Mouse (Mus musculus) midbrain, postnatal 0 days (tissue): ENCODE results near the gene Tedc2. TPM values are rescaled to one million over a fixed set of nuclear protein-coding genes. Genes with fewer than 3 reads are reported as not detected.

Experiments
- ATAC-seq: fragments of 200-750 bp; cut with Nextera tagmentation; 2 replicates; pipeline ENCODE4 v1.8.0; 2017; ENCODE audit warnings: moderate number of reproducible peaks, mild to moderate bottlenecking, moderate TSS enrichment, moderate library complexity; ENCODE audit not compliant: low FRiP score
- DNase-seq: peaks from one replicate; pipeline ENCODE4 v3.0.0-alpha.2; 2015; ENCODE audit warnings: low spot score
- H3K27ac ChIP-seq: fragments of 300-500 bp; sonication (generic); 2 replicates; pipeline ENCODE4 v1.5.1; 2014; ENCODE audit warnings: low read depth, mild to moderate bottlenecking, low read length, mixed read lengths
- H3K27me3 ChIP-seq: fragments of 300-500 bp; sonication (generic); 2 replicates; pipeline ENCODE4 v1.6.1; 2014; ENCODE audit warnings: low read length, control low read depth, mixed read lengths; ENCODE audit not compliant: insufficient read depth
- H3K36me3 ChIP-seq: fragments of 300-500 bp; sonication (generic); 2 replicates; pipeline ENCODE4 v1.6.1; 2014; ENCODE audit warnings: low read length, control low read depth, mixed read lengths; ENCODE audit not compliant: insufficient read depth
- H3K4me1 ChIP-seq: fragments of 300-500 bp; sonication (generic); 2 replicates; pipeline ENCODE4 v1.6.1; 2014; ENCODE audit warnings: mild to moderate bottlenecking, control low read depth, antibody characterized with exemption, low read length, mixed read lengths; ENCODE audit not compliant: insufficient read depth
- H3K4me2 ChIP-seq: fragments of 300-500 bp; sonication (generic); 2 replicates; pipeline ENCODE4 v1.6.1; 2014; ENCODE audit warnings: low read depth, mild to moderate bottlenecking, low read length, mixed read lengths; ENCODE audit not compliant: poor library complexity, severe bottlenecking
- H3K4me3 ChIP-seq: fragments of 300-500 bp; sonication (generic); 2 replicates; pipeline ENCODE4 v1.5.1; 2014; ENCODE audit warnings: low read depth, mild to moderate bottlenecking, low read length, moderate library complexity
- H3K9ac ChIP-seq: fragments of 300-500 bp; sonication (generic); replicated peaks from 2 replicates; pipeline ENCODE4 v1.6.1; 2014; ENCODE audit warnings: mild to moderate bottlenecking, low read length, moderate library complexity, mixed read lengths; ENCODE audit not compliant: poor library complexity, severe bottlenecking
- H3K9me3 ChIP-seq: fragments of 300-500 bp; sonication (generic); 2 replicates; pipeline ENCODE4 v1.6.1; 2016; ENCODE audit warnings: low read length, control low read depth
- CTCF ChIP-seq: IDR thresholded peaks from 2 replicates; pipeline ENCODE4 v1.5.1; 2016; ENCODE audit warnings: antibody characterized with exemption, mild to moderate bottlenecking
- WGBS: fragments of 180-500 bp; shearing (Covaris S2); extraction: QIAGEN DNeasy Blood & Tissue Kit; methylation state at CpG from one replicate; pipeline ENCODE4 v1.1.7; 2014; 5-methylcytosine and 5-hydroxymethylcytosine counted together
- polyA plus RNA-seq: library from polyadenylated mRNA; unstranded; fragments of >200 nt; fragmentation: Nextera tagmentation; extraction: Ambion mirVana; gene quantifications from 2 replicates; pipeline ENCODE4 v1.2.1, GENCODE M21; 2015
- total RNA-seq: library from RNA; depleted of rRNA; stranded (reverse); fragments of >200 nt; gene quantifications from 2 replicates; pipeline ENCODE4 v1.2.3, GENCODE M21; 2014

The Tedc2 gene
- total and polyA plus RNA-seq, 2 experiments from 2014 or later = 9.0 to 17.9 TPM

GRCm38 (mm10) chr17:24193769-24194168 is 26.9 kb downstream of the Tedc2 start:
- DNase-seq (no peak), ATAC-seq (no peak)
- Histone ChIP-seq H3K27ac (no peak overlapping the region), H3K4me1 (no peaks in the 10 kb centered on the region), H3K36me3 (peaks cover 2% of the 10 kb centered on the region; the same call in 1 of the 2 replicates), H3K4me2 (no peak overlapping the region), H3K4me3 (no peak overlapping the region), H3K9ac (no peak overlapping the region), H3K27me3 (no peaks in the 10 kb centered on the region), H3K9me3 (no peaks in the 10 kb centered on the region)
- 91% methylated on average over 5 of the region's 5 CpGs for WGBS
- no peak for TF ChIP-seq CTCF

- Histone ChIP-seq H3K4me3 (no peak overlapping the region), H3K4me1 (no peaks in the 10 kb centered on the region), H3K36me3 (peaks cover 2% of the 10 kb centered on the region; the same call in 1 of the 2 replicates), H3K9me3 (no peaks in the 10 kb centered on the region), H3K27me3 (no peaks in the 10 kb centered on the region), H3K9ac (no peak overlapping the region), H3K4me2 (no peak overlapping the region), H3K27ac (no peak overlapping the region)
- WGBS = 88% methylated on average over 8 of the region's 8 CpGs
- no peak for ATAC-seq
- DNase-seq = no peak
- no peak for TF ChIP-seq CTCF
Measured at GRCm38 (mm10) chr17:24193268-24193667, 27.4 kb downstream of the Tedc2 start.

GRCm38 (mm10) chr17:24192848-24193247 is 27.8 kb downstream of the Tedc2 start:
- 84% methylated on average over 8 of the region's 8 CpGs for WGBS
- Histone ChIP-seq H3K9me3 (no peaks in the 10 kb centered on the region), H3K4me2 (no peak overlapping the region), H3K4me1 (no peaks in the 10 kb centered on the region), H3K27me3 (no peaks in the 10 kb centered on the region), H3K4me3 (no peak overlapping the region), H3K27ac (no peak overlapping the region), H3K9ac (no peak overlapping the region), H3K36me3 (peaks cover 5% of the 10 kb centered on the region; the same call in 1 of the 2 replicates)
- no peak for DNase-seq
- TF ChIP-seq CTCF = no peak
- no peak for ATAC-seq

- no peak overlapping the region for H3K27ac ChIP-seq
- no peak for TF ChIP-seq CTCF
- no peaks in the 10 kb centered on the region for H3K4me1 ChIP-seq
- H3K9me3 ChIP-seq = no peaks in the 10 kb centered on the region
- no peak overlapping the region for H3K9ac ChIP-seq
- no peak overlapping the region for H3K4me2 ChIP-seq
- 83% methylated on average over 4 of the region's 4 CpGs for WGBS
- DNase-seq (no peak), ATAC-seq (no peak)
- no peak overlapping the region for H3K4me3 ChIP-seq
- H3K27me3 ChIP-seq = no peaks in the 10 kb centered on the region
- H3K36me3 ChIP-seq = peaks cover 7% of the 10 kb centered on the region; the same call in 1 of the 2 replicates
Measured at GRCm38 (mm10) chr17:24191481-24191880, 29.2 kb downstream of the Tedc2 start.

- no peaks in the 10 kb centered on the region for H3K4me1 ChIP-seq
- H3K4me3 ChIP-seq = no peak overlapping the region
- no peak for TF ChIP-seq CTCF
- DNase-seq (no peak), ATAC-seq (no peak)
- H3K4me2 ChIP-seq = no peak overlapping the region
- H3K27ac ChIP-seq = no peak overlapping the region
- no peaks in the 10 kb centered on the region for H3K9me3 ChIP-seq
- H3K27me3 ChIP-seq = no peaks in the 10 kb centered on the region
- no peak overlapping the region for H3K9ac ChIP-seq
- 82% methylated on average over 2 of the region's 2 CpGs for whole genome bisulfite sequencing
- peaks cover 10% of the 10 kb centered on the region; the same call in 1 of the 2 replicates for H3K36me3 ChIP-seq
Measured at GRCm38 (mm10) chr17:24190934-24191333, 29.7 kb downstream of the Tedc2 start.

- no peak overlapping the region for H3K4me2 ChIP-seq
- no peaks in the 10 kb centered on the region for H3K36me3 ChIP-seq
- H3K9me3 ChIP-seq = no peaks in the 10 kb centered on the region
- no peak for TF ChIP-seq CTCF
- DNase-seq (no peak), ATAC-seq (no peak)
- H3K27me3 ChIP-seq = no peaks in the 10 kb centered on the region
- no peak overlapping the region for H3K4me3 ChIP-seq
- 75% methylated on average over 3 of the region's 3 CpGs for WGBS
- no peak overlapping the region for H3K9ac ChIP-seq
- H3K27ac ChIP-seq = no peak overlapping the region
- H3K4me1 ChIP-seq = peaks cover 4% of the 10 kb centered on the region
Measured at GRCm38 (mm10) chr17:24174259-24174658, 46.4 kb downstream of the Tedc2 start.
